Mouse (Mus musculus): ENCODE results near the gene Ubr1. TPM values are rescaled to one million over a fixed set of nuclear protein-coding genes. Genes with fewer than 3 reads are reported as not detected.

Ubr1 gene
- polyA plus RNA-seq, 1 experiment from 2014 or later: 25.0 TPM

DNA sequence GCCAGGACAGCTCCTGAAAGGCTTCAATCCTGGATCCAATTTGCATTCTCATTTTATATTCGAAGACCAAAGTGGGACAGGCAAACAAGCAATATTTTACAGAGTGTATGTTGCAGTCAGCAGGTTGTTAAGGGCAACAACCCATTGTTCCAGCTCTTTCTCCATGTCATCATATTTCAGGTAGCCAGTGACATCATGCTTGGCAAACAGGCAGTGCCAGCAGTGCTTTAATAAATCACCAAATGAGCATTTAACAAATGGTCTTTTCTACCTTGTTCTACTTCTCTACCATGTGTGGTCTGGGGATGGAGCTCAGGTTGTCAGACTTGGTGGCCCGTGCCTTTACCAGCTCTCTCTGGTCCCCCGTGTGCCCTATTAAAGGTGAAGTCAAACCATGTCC is 112.4 kb downstream of the Ubr1 start:
- ATAC-seq (replicated peaks; ENCODE audit: insufficient number of reproducible peaks, low FRiP score, low TSS enrichment): no peak
- H3K36me3 ChIP-seq (ENCODE audit: control insufficient read depth, insufficient read depth, low read length): peaks cover 5% of the 10 kb centered on the region; the same call in 1 of the 2 replicates
- H3K9ac ChIP-seq (ENCODE audit: low read depth, low read length): no peak overlapping the region
- no peaks in the 10 kb centered on the region for H3K27me3 ChIP-seq (ENCODE audit: control insufficient read depth, insufficient read depth, low read length)
- no peak overlapping the region for H3K4me2 ChIP-seq
- no peak overlapping the region for H3K4me3 ChIP-seq (ENCODE audit: low read depth, low read length)
- no peaks in the 10 kb centered on the region for H3K9me3 ChIP-seq (replicated peaks; ENCODE audit: control insufficient read depth, low read length)
- 84% methylated on average over 3 of the region's 3 CpGs for whole genome bisulfite sequencing (ENCODE audit: insufficient replicate concordance)
- no peaks in the 10 kb centered on the region for H3K4me1 ChIP-seq (ENCODE audit: control insufficient read depth, insufficient read depth, low read length)
- H3K27ac ChIP-seq (ENCODE audit: low read depth, low read length): no peak overlapping the region

GRCm38 (mm10) chr2:120853151-120853550 is 117.4 kb downstream of the Ubr1 start:
- Histone ChIP-seq H3K4me2 (no peak overlapping the region), H3K27ac (ENCODE audit: low read depth, low read length) (no peak overlapping the region), H3K36me3 (ENCODE audit: control insufficient read depth, insufficient read depth, low read length) (no peaks in the 10 kb centered on the region), H3K4me3 (ENCODE audit: low read depth, low read length) (no peak overlapping the region), H3K27me3 (ENCODE audit: control insufficient read depth, insufficient read depth, low read length) (no peaks in the 10 kb centered on the region), H3K9me3 (replicated peaks; ENCODE audit: control insufficient read depth, low read length) (no peaks in the 10 kb centered on the region), H3K9ac (ENCODE audit: low read depth, low read length) (no peak overlapping the region), H3K4me1 (ENCODE audit: control insufficient read depth, insufficient read depth, low read length) (peaks cover 5% of the 10 kb centered on the region; the same call in 1 of the 2 replicates)
- ATAC-seq (replicated peaks; ENCODE audit: insufficient number of reproducible peaks, low FRiP score, low TSS enrichment): no peak
- 67% methylated on average over 3 of the region's 3 CpGs for WGBS (ENCODE audit: insufficient replicate concordance)

- H3K4me2 ChIP-seq: no peak overlapping the region
- no peak overlapping the region for H3K27ac ChIP-seq (ENCODE audit: low read depth, low read length)
- H3K9me3 ChIP-seq (replicated peaks; ENCODE audit: control insufficient read depth, low read length): no peaks in the 10 kb centered on the region
- WGBS (ENCODE audit: insufficient replicate concordance): 53% methylated on average over 1 of the region's 1 CpGs
- peaks cover 5% of the 10 kb centered on the region; the same call in 1 of the 2 replicates for H3K4me1 ChIP-seq (ENCODE audit: control insufficient read depth, insufficient read depth, low read length)
- H3K4me3 ChIP-seq (ENCODE audit: low read depth, low read length): no peak overlapping the region
- no peaks in the 10 kb centered on the region for H3K36me3 ChIP-seq (ENCODE audit: control insufficient read depth, insufficient read depth, low read length)
- ATAC-seq (replicated peaks; ENCODE audit: insufficient number of reproducible peaks, low FRiP score, low TSS enrichment): no peak
- H3K9ac ChIP-seq (ENCODE audit: low read depth, low read length): no peak overlapping the region
- H3K27me3 ChIP-seq (ENCODE audit: control insufficient read depth, insufficient read depth, low read length): no peaks in the 10 kb centered on the region
Observed at GRCm38 (mm10) chr2:120852626-120853025, 117.9 kb downstream of the Ubr1 start.

GRCm38 (mm10) chr2:120850424-120851082 is 120.0 kb downstream of the Ubr1 start, which contains the start of gene Ttbk2:
Gene Ttbk2 (minus strand): TSS chr2:120850604.
- H3K4me1 ChIP-seq (ENCODE audit: control insufficient read depth, insufficient read depth, low read length): peaks cover 5% of the 10 kb centered on the region; the same call in 1 of the 2 replicates
- ATAC-seq (replicated peaks; ENCODE audit: insufficient number of reproducible peaks, low FRiP score, low TSS enrichment): peak; percentile 100
- no peaks in the 10 kb centered on the region for H3K36me3 ChIP-seq (ENCODE audit: control insufficient read depth, insufficient read depth, low read length)
- under 1% methylated on average over 39 of the region's 39 CpGs for WGBS (ENCODE audit: insufficient replicate concordance)
- no peaks in the 10 kb centered on the region for H3K9me3 ChIP-seq (replicated peaks; ENCODE audit: control insufficient read depth, low read length)
- H3K4me3 ChIP-seq (ENCODE audit: low read depth, low read length): peak within 1 kb of the TSS; percentile 86
- peak within 1 kb of the TSS; percentile 58 for H3K27ac ChIP-seq (ENCODE audit: low read depth, low read length)
- peak within 1 kb of the TSS; percentile 86 for H3K4me2 ChIP-seq
- no peaks in the 10 kb centered on the region for H3K27me3 ChIP-seq (ENCODE audit: control insufficient read depth, insufficient read depth, low read length)
- H3K9ac ChIP-seq (ENCODE audit: low read depth, low read length): peak within 1 kb of the TSS; percentile 85

- Histone ChIP-seq H3K27me3 (ENCODE audit: control insufficient read depth, insufficient read depth, low read length) (no peaks in the 10 kb centered on the region), H3K4me2 (peak within 1 kb of the TSS; percentile 86), H3K36me3 (ENCODE audit: control insufficient read depth, insufficient read depth, low read length) (no peaks in the 10 kb centered on the region), H3K4me3 (ENCODE audit: low read depth, low read length) (peak within 1 kb of the TSS; percentile 86), H3K4me1 (ENCODE audit: control insufficient read depth, insufficient read depth, low read length) (peaks cover 5% of the 10 kb centered on the region; the same call in 1 of the 2 replicates), H3K9me3 (replicated peaks; ENCODE audit: control insufficient read depth, low read length) (no peaks in the 10 kb centered on the region), H3K9ac (ENCODE audit: low read depth, low read length) (peak within 1 kb of the TSS; percentile 85), H3K27ac (ENCODE audit: low read depth, low read length) (peak within 1 kb of the TSS; percentile 58)
- ATAC-seq (replicated peaks; ENCODE audit: insufficient number of reproducible peaks, low FRiP score, low TSS enrichment): peak; percentile 64
- WGBS (ENCODE audit: insufficient replicate concordance): under 1% methylated on average over 60 of the region's 71 CpGs
Observed at GRCm38 (mm10) chr2:120849449-120850423, 120.8 kb downstream of the Ubr1 start, which contains the start of gene Cdan1. Gene Cdan1 (minus strand): TSS chr2:120850128.

- Histone ChIP-seq H3K4me3 (ENCODE audit: low read depth, low read length) (no peak overlapping the region), H3K27ac (ENCODE audit: low read depth, low read length) (no peak overlapping the region), H3K4me2 (no peak overlapping the region), H3K9me3 (replicated peaks; ENCODE audit: control insufficient read depth, low read length) (no peaks in the 10 kb centered on the region), H3K36me3 (ENCODE audit: control insufficient read depth, insufficient read depth, low read length) (no peaks in the 10 kb centered on the region), H3K9ac (ENCODE audit: low read depth, low read length) (no peak overlapping the region), H3K4me1 (ENCODE audit: control insufficient read depth, insufficient read depth, low read length) (peaks cover 12% of the 10 kb centered on the region), H3K27me3 (ENCODE audit: control insufficient read depth, insufficient read depth, low read length) (no peaks in the 10 kb centered on the region)
- ATAC-seq (replicated peaks; ENCODE audit: insufficient number of reproducible peaks, low FRiP score, low TSS enrichment): no peak
- WGBS (ENCODE audit: insufficient replicate concordance): 97% methylated on average over 1 of the region's 1 CpGs
Observed at GRCm38 (mm10) chr2:120845280-120845679, 125.2 kb downstream of the Ubr1 start.

- H3K4me1 ChIP-seq (ENCODE audit: control insufficient read depth, insufficient read depth, low read length): peaks cover 8% of the 10 kb centered on the region
- ATAC-seq (replicated peaks; ENCODE audit: insufficient number of reproducible peaks, low FRiP score, low TSS enrichment): no peak
- no peak overlapping the region for H3K27ac ChIP-seq (ENCODE audit: low read depth, low read length)
- no peaks in the 10 kb centered on the region for H3K9me3 ChIP-seq (replicated peaks; ENCODE audit: control insufficient read depth, low read length)
- no peak overlapping the region for H3K4me3 ChIP-seq (ENCODE audit: low read depth, low read length)
- 47% methylated on average over 4 of the region's 4 CpGs for WGBS (ENCODE audit: insufficient replicate concordance)
- no peaks in the 10 kb centered on the region for H3K36me3 ChIP-seq (ENCODE audit: control insufficient read depth, insufficient read depth, low read length)
- no peaks in the 10 kb centered on the region for H3K27me3 ChIP-seq (ENCODE audit: control insufficient read depth, insufficient read depth, low read length)
- H3K9ac ChIP-seq (ENCODE audit: low read depth, low read length): no peak overlapping the region
- H3K4me2 ChIP-seq: no peak overlapping the region
Observed at GRCm38 (mm10) chr2:120843990-120844389, 126.5 kb downstream of the Ubr1 start.

- Histone ChIP-seq H3K36me3 (ENCODE audit: control insufficient read depth, insufficient read depth, low read length) (no peaks in the 10 kb centered on the region), H3K27ac (ENCODE audit: low read depth, low read length) (no peak overlapping the region), H3K9ac (ENCODE audit: low read depth, low read length) (no peak overlapping the region), H3K9me3 (replicated peaks; ENCODE audit: control insufficient read depth, low read length) (no peaks in the 10 kb centered on the region), H3K4me3 (ENCODE audit: low read depth, low read length) (no peak overlapping the region), H3K4me1 (ENCODE audit: control insufficient read depth, insufficient read depth, low read length) (peaks cover 7% of the 10 kb centered on the region; the same call in 1 of the 2 replicates), H3K4me2 (no peak overlapping the region), H3K27me3 (ENCODE audit: control insufficient read depth, insufficient read depth, low read length) (no peaks in the 10 kb centered on the region)
- 76% methylated on average over 1 of the region's 1 CpGs for WGBS (ENCODE audit: insufficient replicate concordance)
- no peak for ATAC-seq (replicated peaks; ENCODE audit: insufficient number of reproducible peaks, low FRiP score, low TSS enrichment)
Observed at GRCm38 (mm10) chr2:120841211-120841610, 129.3 kb downstream of the Ubr1 start.
